Mouse (Mus musculus) spleen, adult 2 months (tissue): ENCODE data around the gene Ddx19a. TPM values are rescaled to one million over a fixed set of nuclear protein-coding genes. Genes with fewer than 3 reads are reported as not detected.

Source experiments
- DNase-seq, 2 experiments: peaks; one replicate each; pipeline versions ENCODE4 v3.0.0 to v3.0.0-alpha.2; 2012 to 2021; ENCODE audit warnings: low spot score in 2 of 2, low read depth in 1 of 2
- H3K27ac ChIP-seq: fragments of 200-500 bp; 2 replicates; pipeline ENCODE4 v1.5.1; 2012; ENCODE audit warnings: low read length, inconsistent platforms; ENCODE audit not compliant: insufficient read depth
- H3K27me3 ChIP-seq: fragments of 200-500 bp; 2 replicates; pipeline ENCODE4 v1.6.1; 2012; ENCODE audit warnings: mild to moderate bottlenecking, moderate library complexity, low read length, inconsistent platforms; ENCODE audit not compliant: control insufficient read depth, insufficient read depth
- H3K36me3 ChIP-seq: fragments of 200-500 bp; 2 replicates; pipeline ENCODE4 v1.6.1; 2012; ENCODE audit warnings: mild to moderate bottlenecking, low read length, inconsistent platforms; ENCODE audit not compliant: control insufficient read depth, insufficient read depth
- H3K4me1 ChIP-seq: fragments of 200-500 bp; 2 replicates; pipeline ENCODE4 v1.6.1; 2011; ENCODE audit warnings: inconsistent platforms; ENCODE audit not compliant: control insufficient read depth, insufficient read depth, insufficient read length
- H3K4me3 ChIP-seq: fragments of 200-500 bp; 2 replicates; pipeline ENCODE4 v1.5.1; 2011; ENCODE audit warnings: mild to moderate bottlenecking, inconsistent platforms; ENCODE audit not compliant: insufficient read depth, insufficient read length; ENCODE audit errors: extremely low read depth
- CTCF ChIP-seq: fragments of 200-500 bp; IDR thresholded peaks from 2 replicates; pipeline ENCODE4 v1.5.1; 2011; ENCODE audit warnings: mild to moderate bottlenecking, inconsistent platforms; ENCODE audit not compliant: insufficient read depth, insufficient read length, insufficient replicate concordance; ENCODE audit errors: extremely low read depth
- POLR2A ChIP-seq: fragments of 200-500 bp; IDR thresholded peaks from 2 replicates; pipeline ENCODE4 v1.6.1; 2011; ENCODE audit warnings: low read depth, low read length, inconsistent platforms
- WGBS: fragments of 180-500 bp; shearing (Covaris S2); methylation state at CpG from one replicate; pipeline ENCODE4 v1.1.7; 2018; 5-methylcytosine and 5-hydroxymethylcytosine counted together
- polyA plus RNA-seq: library from polyadenylated mRNA; depleted of rRNA; stranded (reverse); fragments of >200 nt; gene quantifications from 2 replicates; pipeline ENCODE4 v1.2.3, GENCODE M21; 2012

The Ddx19a gene
- polyA plus RNA-seq, 1 experiment, result 23.5 TPM

DNA sequence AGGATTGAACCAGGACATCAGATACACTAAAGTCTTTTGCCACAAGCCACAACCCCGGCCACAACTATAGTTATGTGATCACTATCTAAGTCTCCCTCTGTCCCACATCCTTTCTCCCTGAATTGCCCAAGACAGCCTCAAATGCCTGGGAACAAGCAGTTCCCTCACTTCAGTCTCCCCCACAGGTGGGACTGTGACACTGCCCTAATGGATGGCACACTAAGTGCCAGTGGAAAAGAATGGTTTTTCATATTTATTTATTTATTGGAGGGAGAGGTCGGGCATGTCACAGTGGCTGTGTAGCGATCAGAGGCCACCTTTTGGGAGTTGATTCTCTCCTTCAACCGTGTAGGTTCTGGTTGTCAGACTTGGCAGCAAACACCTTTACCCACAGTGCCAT, 51.9 kb downstream of the Ddx19a start:
- no peak for DNase-seq
- no peaks in the 10 kb centered on the region for H3K36me3 ChIP-seq
- no peak for TF ChIP-seq CTCF
- TF ChIP-seq POLR2A, result no peak
- no peak overlapping the region for H3K27ac ChIP-seq
- no peaks in the 10 kb centered on the region for H3K27me3 ChIP-seq
- peaks cover 11% of the 10 kb centered on the region; the same call in 1 of the 2 replicates for H3K4me1 ChIP-seq
- no peak overlapping the region for H3K4me3 ChIP-seq
- 66% methylated on average over 4 of the region's 4 CpGs for WGBS

DNA sequence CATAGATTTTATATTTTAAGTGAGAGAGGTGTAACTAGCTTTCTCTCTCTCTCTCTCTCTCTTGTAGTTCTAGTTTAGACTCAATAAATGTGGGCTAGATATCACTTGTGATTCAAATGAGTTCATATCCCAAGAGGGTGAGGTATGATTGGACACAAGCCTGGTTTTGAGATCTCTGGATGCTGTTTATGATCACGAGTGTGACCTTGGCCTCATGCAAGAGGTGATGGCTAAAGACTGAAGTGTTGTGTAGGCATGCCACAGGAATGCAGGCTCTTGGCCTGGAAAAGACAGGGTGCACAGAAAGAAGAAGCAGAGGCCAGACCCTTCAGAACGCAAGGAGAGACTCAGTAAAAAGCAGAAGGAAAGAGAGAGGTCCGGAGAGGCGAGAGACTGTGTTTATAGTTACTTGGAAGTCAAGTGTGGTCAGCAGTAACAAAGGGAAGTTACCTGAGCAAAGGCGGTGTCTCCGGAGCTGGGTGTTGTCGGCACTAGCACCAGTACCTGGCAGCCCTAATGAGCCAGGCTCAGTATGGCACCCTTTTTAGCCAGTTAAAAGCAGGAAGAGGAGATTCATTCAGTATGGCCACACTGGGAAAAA, 53.2 kb downstream of the Ddx19a start:
- Histone ChIP-seq H3K27me3 (no peaks in the 10 kb centered on the region), H3K4me1 (peaks cover 7% of the 10 kb centered on the region; the same call in 1 of the 2 replicates), H3K27ac (no peak overlapping the region), H3K4me3 (no peak overlapping the region), H3K36me3 (no peaks in the 10 kb centered on the region)
- 19% methylated on average over 7 of the region's 7 CpGs for WGBS
- no peak for DNase-seq
- no peak for TF ChIP-seq POLR2A
- TF ChIP-seq CTCF, result no peak

- peaks cover 20% of the 10 kb centered on the region; the same call in 1 of the 2 replicates for H3K4me1 ChIP-seq
- peak in 1 of 2 experiments; percentile 21 for DNase-seq
- no peaks in the 10 kb centered on the region for H3K27me3 ChIP-seq
- TF ChIP-seq POLR2A (no peak), CTCF (no peak)
- 49% methylated on average over 10 of the region's 10 CpGs for WGBS
- no peak overlapping the region for H3K4me3 ChIP-seq
- no peak overlapping the region for H3K27ac ChIP-seq
- no peaks in the 10 kb centered on the region for H3K36me3 ChIP-seq
Measured at GRCm38 (mm10) chr8:110941453-110941948, 56.1 kb downstream of the Ddx19a start.

GRCm38 (mm10) chr8:110940682-110941452, 56.7 kb downstream of the Ddx19a start:
- TF ChIP-seq CTCF, result no peak
- TF ChIP-seq POLR2A, result no peak
- peaks cover 20% of the 10 kb centered on the region; the same call in 1 of the 2 replicates for H3K4me1 ChIP-seq
- no peaks in the 10 kb centered on the region for H3K36me3 ChIP-seq
- no peak overlapping the region for H3K27ac ChIP-seq
- no peak for DNase-seq
- WGBS, result 83% methylated on average over 15 of the region's 15 CpGs
- no peak overlapping the region for H3K4me3 ChIP-seq
- no peaks in the 10 kb centered on the region for H3K27me3 ChIP-seq

GRCm38 (mm10) chr8:110938882-110939589, 58.6 kb downstream of the Ddx19a start:
- 4% methylated on average over 6 of the region's 6 CpGs for WGBS
- Histone ChIP-seq H3K27me3 (no peaks in the 10 kb centered on the region), H3K4me3 (no peak overlapping the region), H3K4me1 (peaks cover 14% of the 10 kb centered on the region; the same call in 1 of the 2 replicates), H3K27ac (peak overlapping the region; percentile 45), H3K36me3 (no peaks in the 10 kb centered on the region)
- DNase-seq, result peak in 1 of 2 experiments; percentile 31
- TF ChIP-seq POLR2A (no peak), CTCF (no peak)

- no peaks in the 10 kb centered on the region for H3K36me3 ChIP-seq
Measured at GRCm38 (mm10) chr8:110936217-110936616, 61.4 kb downstream of the Ddx19a start.

GRCm38 (mm10) chr8:110933272-110933671, 64.3 kb downstream of the Ddx19a start:
- peaks cover 19% of the 10 kb centered on the region; the same call in 1 of the 2 replicates for H3K4me1 ChIP-seq

More at GRCm38 (mm10) chr8:110936217-110936616, 61.4 kb downstream of the Ddx19a start:
- TF ChIP-seq CTCF, result no peak
- Histone ChIP-seq H3K4me1 (peaks cover 16% of the 10 kb centered on the region; the same call in 1 of the 2 replicates), H3K27ac (no peak overlapping the region), H3K4me3 (no peak overlapping the region), H3K27me3 (no peaks in the 10 kb centered on the region)
- 91% methylated on average over 12 of the region's 12 CpGs for WGBS
- no peak for DNase-seq

More at GRCm38 (mm10) chr8:110933272-110933671, 64.3 kb downstream of the Ddx19a start:
- no peak overlapping the region for H3K4me3 ChIP-seq
- TF ChIP-seq CTCF, result no peak
- TF ChIP-seq POLR2A, result no peak
- no peak for DNase-seq
- no peaks in the 10 kb centered on the region for H3K27me3 ChIP-seq
- WGBS, result 78% methylated on average over 2 of the region's 2 CpGs
- no peak overlapping the region for H3K27ac ChIP-seq
- H3K36me3 ChIP-seq, result no peaks in the 10 kb centered on the region
